Mouse (Mus musculus): ENCODE measurements at regions not wholly inside any gene's neighbourhood (a gene's known extent, or its start where the extent isn't known, plus 50 kb on each side); places are given as distances from the start of the nearest gene placed in this dataset.

- DNase-seq = no peak
Measured at GRCm38 (mm10) chr15:97458748-97459221, 211.7 kb upstream of the Amigo2 start.

GRCm38 (mm10) chr15:97458139-97458747, 211.2 kb upstream of the Amigo2 start:
- no peak for DNase-seq

- DNase-seq = no peak
Measured at GRCm38 (mm10) chr15:97457468-97457867, 210.4 kb upstream of the Amigo2 start.

- no peak for DNase-seq
Measured at GRCm38 (mm10) chr15:97456991-97457390, 209.9 kb upstream of the Amigo2 start.

GRCm38 (mm10) chr15:97455672-97456071, 208.6 kb upstream of the Amigo2 start:
- no peak for DNase-seq

- DNase-seq = no peak
Measured at GRCm38 (mm10) chr15:97449724-97450123, 202.6 kb upstream of the Amigo2 start.

- no peak for DNase-seq
Measured at GRCm38 (mm10) chr15:97449001-97449400, 201.9 kb upstream of the Amigo2 start.

GRCm38 (mm10) chr15:97448243-97448880, 201.3 kb upstream of the Amigo2 start:
- DNase-seq = no peak

GRCm38 (mm10) chr15:97446181-97446580, 199.1 kb upstream of the Amigo2 start:
- DNase-seq = no peak

GRCm38 (mm10) chr15:97438235-97438760, 191.2 kb upstream of the Amigo2 start:
- DNase-seq = no peak
